Mouse (Mus musculus): ENCODE results near the gene Slco2a1. TPM values are rescaled to one million over a fixed set of nuclear protein-coding genes. Genes with fewer than 3 reads are reported as not detected.

The Slco2a1 gene
- total and polyA plus RNA-seq, 3 experiments = 0.14 TPM; not detected in 2

GRCm38 (mm10) chr9:103010161-103010560, 21.6 kb downstream of the Slco2a1 start:
- in situ Hi-C loops (cut with MboI; ENCODE audit: low pct_ligation_motif_present, low pct_unique_long_range_greater_than_20kb, low sequenced_read_pairs) (no loop called here), dilution Hi-C loops (cut with MboI; ENCODE audit: extremely low pct_ligation_motif_present, extremely low pct_unique_long_range_greater_than_20kb, low sequenced_read_pairs) (no loop called here)
- H3K4me1 ChIP-seq (ENCODE audit: control insufficient read depth in 1 of 2, insufficient read depth in 2 of 2) = peaks cover 6 to 21% of the 10 kb centered on the region in 2 experiments; a peak in 3 of 4 replicates
- H3K9me3 ChIP-seq (replicated peaks; ENCODE audit: low read length) = no peaks in the 10 kb centered on the region
- H3K4me3 ChIP-seq (replicated peaks in 1 of 3; ENCODE audit: low read depth in 2 of 3, low read length in 2 of 3, poor library complexity in 1 of 3) = no peak overlapping the region
- TF ChIP-seq BHLHE40 (IDR thresholded peaks at IDR 0.05; ENCODE audit: low read depth, low read length) (no peak), NELFE (IDR thresholded peaks at IDR 0.05; ENCODE audit: low read depth, low read length) (no peak), POLR2A (IDR thresholded peaks at IDR 0.05; ENCODE audit: low read depth, low read length) (no peak), TCF12 (IDR thresholded peaks at IDR 0.05; ENCODE audit: low read depth, low read length) (no peak)
- no peak overlapping the region for H3K27ac ChIP-seq (ENCODE audit: insufficient read depth, low read depth)
- H3K79me2 ChIP-seq (replicated peaks; ENCODE audit: control insufficient read depth, extremely low read depth, insufficient read depth, poor library complexity, severe bottlenecking) = no peaks in the 10 kb centered on the region
- H3K36me3 ChIP-seq (replicated peaks in 1 of 2; ENCODE audit: control insufficient read depth in 1 of 2, insufficient read depth in 1 of 2, low read length in 1 of 2) = no peaks in the 10 kb centered on the region
- H3K27me3 ChIP-seq (replicated peaks) = peaks cover 26% of the 10 kb centered on the region
- no peak overlapping the region for H3K9ac ChIP-seq (ENCODE audit: insufficient read depth, low read depth)
- DNase-seq (ENCODE audit: extremely low read depth) = no peak
- no peak overlapping the region for H3K4me2 ChIP-seq (ENCODE audit: insufficient read depth, low read depth, poor library complexity, severe bottlenecking)

DNA sequence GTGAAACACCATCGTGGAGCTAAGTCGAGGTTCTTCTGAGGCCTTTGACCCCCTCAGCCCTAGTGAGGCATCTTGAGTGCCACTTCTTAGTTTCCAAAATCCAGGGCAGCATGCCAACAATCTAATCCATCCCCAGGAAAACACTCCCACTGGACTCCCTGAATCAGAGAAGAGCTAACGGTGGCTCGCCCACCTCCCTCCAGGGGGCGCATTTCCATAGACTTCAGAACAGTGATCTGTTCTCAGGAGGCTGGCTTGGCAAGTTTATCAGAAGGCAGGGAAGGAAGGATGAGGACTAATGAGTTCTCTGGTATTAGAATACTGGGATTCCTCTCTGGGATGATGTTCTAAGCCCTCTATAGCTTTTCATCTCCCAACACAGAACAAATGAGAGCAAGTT, 24.9 kb downstream of the Slco2a1 start:
- Histone ChIP-seq H3K79me2 (replicated peaks; ENCODE audit: control insufficient read depth, extremely low read depth, insufficient read depth, poor library complexity, severe bottlenecking) (no peaks in the 10 kb centered on the region), H3K36me3 (replicated peaks in 1 of 2; ENCODE audit: control insufficient read depth in 1 of 2, insufficient read depth in 1 of 2, low read length in 1 of 2) (no peaks in the 10 kb centered on the region), H3K9ac (ENCODE audit: insufficient read depth, low read depth) (no peak overlapping the region), H3K27ac (ENCODE audit: insufficient read depth, low read depth) (no peak overlapping the region), H3K4me2 (ENCODE audit: insufficient read depth, low read depth, poor library complexity, severe bottlenecking) (no peak overlapping the region), H3K9me3 (replicated peaks; ENCODE audit: low read length) (no peaks in the 10 kb centered on the region), H3K4me1 (ENCODE audit: control insufficient read depth in 1 of 2, insufficient read depth in 2 of 2) (peaks cover 2 to 5% of the 10 kb centered on the region in 2 experiments; a peak in 3 of 4 replicates), H3K4me3 (replicated peaks in 1 of 3; ENCODE audit: low read depth in 2 of 3, low read length in 2 of 3, poor library complexity in 1 of 3) (no peak overlapping the region), H3K27me3 (replicated peaks) (peaks cover 16% of the 10 kb centered on the region)
- peak; percentile 38 to 71; a peak in 3 of 4 replicates for TF ChIP-seq CTCF (conservative IDR thresholded peaks at IDR 0.05 in 1 of 2, IDR thresholded peaks at IDR 0.05 in 1 of 2; ENCODE audit: low read depth in 2 of 2, low read length in 2 of 2)
- no peak for TF ChIP-seq JUN (IDR thresholded peaks at IDR 0.05; ENCODE audit: insufficient read depth, low read depth, low read length)
- TF ChIP-seq SMC3 (IDR thresholded peaks at IDR 0.05; ENCODE audit: low read depth, low read length) = peak; percentile 58
- TF ChIP-seq RAD21 (IDR thresholded peaks at IDR 0.05; ENCODE audit: low read depth, low read length) = peak; percentile 48
- in situ Hi-C loops (cut with MboI; ENCODE audit: low pct_ligation_motif_present, low pct_unique_long_range_greater_than_20kb, low sequenced_read_pairs) (no loop called here), dilution Hi-C loops (cut with MboI; ENCODE audit: extremely low pct_ligation_motif_present, extremely low pct_unique_long_range_greater_than_20kb, low sequenced_read_pairs) (no loop called here)
- DNase-seq (ENCODE audit: extremely low read depth) = peak; percentile 42

- H3K9me3 ChIP-seq (replicated peaks; ENCODE audit: low read length) = no peaks in the 10 kb centered on the region
- in situ Hi-C loops (cut with MboI; ENCODE audit: low pct_ligation_motif_present, low pct_unique_long_range_greater_than_20kb, low sequenced_read_pairs) = no loop called here
- H3K9ac ChIP-seq (ENCODE audit: insufficient read depth, low read depth) = no peak overlapping the region
- no peak overlapping the region for H3K4me3 ChIP-seq (replicated peaks in 1 of 3; ENCODE audit: low read depth in 2 of 3, low read length in 2 of 3, poor library complexity in 1 of 3)
- no peaks in the 10 kb centered on the region for H3K36me3 ChIP-seq (replicated peaks in 1 of 2; ENCODE audit: control insufficient read depth in 1 of 2, insufficient read depth in 1 of 2, low read length in 1 of 2)
- H3K79me2 ChIP-seq (replicated peaks; ENCODE audit: control insufficient read depth, extremely low read depth, insufficient read depth, poor library complexity, severe bottlenecking) = no peaks in the 10 kb centered on the region
- no peak for DNase-seq (ENCODE audit: extremely low read depth)
- no peak overlapping the region for H3K4me2 ChIP-seq (ENCODE audit: insufficient read depth, low read depth, poor library complexity, severe bottlenecking)
- no peak for TF ChIP-seq RCOR1 (conservative IDR thresholded peaks at IDR 0.05; ENCODE audit: low read depth, low read length)
- TF ChIP-seq SIN3A (IDR thresholded peaks at IDR 0.05; ENCODE audit: low read length) = no peak
- TF ChIP-seq POLR2A (IDR thresholded peaks at IDR 0.05; ENCODE audit: low read depth, low read length) = no peak
- TF ChIP-seq HCFC1 (IDR thresholded peaks at IDR 0.05; ENCODE audit: low read depth, low read length) = no peak
- TF ChIP-seq GABPA (IDR thresholded peaks at IDR 0.05; ENCODE audit: insufficient replicate concordance, low read depth, low read length) = no peak
- TF ChIP-seq MXI1 (IDR thresholded peaks at IDR 0.05; ENCODE audit: low read depth, low read length) = no peak
- no peak for TF ChIP-seq ZKSCAN1 (IDR thresholded peaks at IDR 0.05; ENCODE audit: borderline replicate concordance, low read depth, low read length)
- TF ChIP-seq BHLHE40 (IDR thresholded peaks at IDR 0.05; ENCODE audit: low read depth, low read length) = no peak
- TF ChIP-seq JUN (IDR thresholded peaks at IDR 0.05; ENCODE audit: insufficient read depth, low read depth, low read length) = no peak
- no peak for TF ChIP-seq MAZ (IDR thresholded peaks at IDR 0.05; ENCODE audit: low read depth, low read length)
- TF ChIP-seq PAX5 (IDR thresholded peaks at IDR 0.05; ENCODE audit: low read length) = no peak
- TF ChIP-seq POLR2AphosphoS2 (IDR thresholded peaks at IDR 0.05; ENCODE audit: low read depth, low read length) = no peak
- no peak for TF ChIP-seq MYC (IDR thresholded peaks at IDR 0.05; ENCODE audit: low read depth, low read length)
- TF ChIP-seq KAT2A (IDR thresholded peaks at IDR 0.05; ENCODE audit: insufficient replicate concordance, low read length) = no peak
- TF ChIP-seq SMC3 (IDR thresholded peaks at IDR 0.05; ENCODE audit: low read depth, low read length) = no peak
- no peak for TF ChIP-seq NELFE (IDR thresholded peaks at IDR 0.05; ENCODE audit: low read depth, low read length)
- TF ChIP-seq ELF1 (IDR thresholded peaks at IDR 0.05; ENCODE audit: low read depth, low read length) = no peak
- no peak for TF ChIP-seq ZMIZ1 (IDR thresholded peaks at IDR 0.05; ENCODE audit: low read depth, low read length)
- no peak for TF ChIP-seq ETS1 (conservative IDR thresholded peaks at IDR 0.05; ENCODE audit: low read depth, low read length)
- H3K27me3 ChIP-seq (replicated peaks) = peaks cover 9% of the 10 kb centered on the region
- H3K27ac ChIP-seq (ENCODE audit: insufficient read depth, low read depth) = no peak overlapping the region
- no peaks in the 10 kb centered on the region for H3K4me1 ChIP-seq (ENCODE audit: control insufficient read depth in 1 of 2, insufficient read depth in 2 of 2)
- dilution Hi-C loops (cut with MboI; ENCODE audit: extremely low pct_ligation_motif_present, extremely low pct_unique_long_range_greater_than_20kb, low sequenced_read_pairs) = no loop called here
These were observed 26.2 kb downstream of the Slco2a1 start for GRCm38 (mm10) chr9:103014686-103015085.

All from CH12.LX (cell line).